Comparison of ENCODE assay signal across 23 mouse cellular contexts in the genomic region with DNA sequence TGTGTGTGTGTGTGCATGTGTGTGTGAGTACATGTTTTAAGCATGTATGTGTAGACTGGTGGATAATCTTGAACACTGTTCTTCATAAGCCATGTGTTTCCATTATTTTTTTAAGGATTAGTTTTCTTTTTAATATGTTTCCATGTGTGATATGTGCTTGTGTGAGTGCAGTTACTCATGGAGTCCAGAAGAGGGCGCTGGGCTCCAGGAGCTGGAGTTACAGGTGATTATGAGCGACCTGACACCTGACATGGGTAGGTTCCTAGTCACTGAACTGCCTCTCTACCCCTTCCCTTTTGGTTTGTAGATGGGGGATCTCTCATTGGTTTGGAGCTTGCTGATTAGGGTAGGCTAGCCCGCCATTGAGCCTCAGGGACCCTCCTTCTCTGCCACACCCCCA. TPM values are rescaled to one million over a fixed set of nuclear protein-coding genes. Genes with fewer than 3 reads are reported as not detected.
DNase-seq lines count a peak whose midpoint lies in the region; ATAC-seq and TF ChIP-seq lines count a peak whose summit lies in the region.
"Had no signal": no experiment of that assay in that cellular context is flagged by ENCODE, and none has a peak within 500 bp of the region (broad histone marks: within the 10 kb centered on the region; RNA-seq: fewer than 3 reads in every experiment).

No protein-coding gene starts in this region.

- DNase-seq in layer of hippocampus, adult 2 months (ENCODE audit: low spot score in 2 of 2), result no peak
- DNase-seq in layer of hippocampus, adult 9-10 months (ENCODE audit: low spot score), result no peak
- no peak for DNase-seq in testis, postnatal 14 days (ENCODE audit: low spot score)
- DNase-seq in R1 (ENCODE audit: low read depth, low spot score), result peak; percentile 57
- no peak for DNase-seq in adrenal gland, postnatal 4 days (ENCODE audit: low spot score in 2 of 2)
- DNase-seq in forebrain, postnatal 0 days, result no peak
- DNase-seq: adrenal gland, adult 8-10 months; cerebellum, adult 11-12 months; cerebellum, postnatal 25 days; embryo, embryonic 11 days; heart, postnatal 4 days; kidney, adult 8-10 months; kidney, postnatal 14 days; layer of hippocampus, adult 9-11 months; lung, postnatal 14 days; right cerebral cortex, postnatal 14 days had no signal

- H3K27ac ChIP-seq in layer of hippocampus, adult 2 months, result no peak overlapping the region
- H3K27ac ChIP-seq in testis, adult 2 months (ENCODE audit: control insufficient read depth, insufficient read depth, low read depth, low read length), result no peak overlapping the region
- no peak overlapping the region for H3K27ac ChIP-seq in forebrain, postnatal 0 days (ENCODE audit: low read depth, low read length)
- H3K27ac ChIP-seq: embryonic facial prominence, embryonic 15.5 days; hindbrain, embryonic 15.5 days; midbrain, embryonic 15.5 days; neural tube, embryonic 15.5 days; stomach, embryonic 15.5 days had no signal

- no peaks in the 10 kb centered on the region for H3K36me3 ChIP-seq in testis, adult 2 months (ENCODE audit: control insufficient read depth, insufficient read depth, low read length)
- no peaks in the 10 kb centered on the region for H3K36me3 ChIP-seq in forebrain, postnatal 0 days (ENCODE audit: insufficient read depth)
- H3K36me3 ChIP-seq: embryonic facial prominence, embryonic 15.5 days; hindbrain, embryonic 15.5 days; midbrain, embryonic 15.5 days; neural tube, embryonic 15.5 days; stomach, embryonic 15.5 days had no signal

- no peak for TF ChIP-seq POLR2A in testis, adult 2 months (IDR thresholded peaks at IDR 0.05; ENCODE audit: control insufficient read depth, low read depth, low read length)

- no peak for ATAC-seq in forebrain, postnatal 0 days
- ATAC-seq: midbrain, embryonic 15.5 days had no signal

- H3K4me3 ChIP-seq in layer of hippocampus, adult 2 months, result no peak overlapping the region
- H3K4me3 ChIP-seq in testis, adult 2 months (ENCODE audit: control insufficient read depth, low read depth, low read length), result no peak overlapping the region
- H3K4me3 ChIP-seq in forebrain, postnatal 0 days (ENCODE audit: low read depth, low read length), result no peak overlapping the region
- H3K4me3 ChIP-seq: embryonic facial prominence, embryonic 15.5 days; hindbrain, embryonic 15.5 days; megakaryocyte, embryonic 14.5 days; midbrain, embryonic 15.5 days; neural tube, embryonic 15.5 days; stomach, embryonic 15.5 days had no signal

- H3K27me3 ChIP-seq in testis, adult 2 months (ENCODE audit: control insufficient read depth, insufficient read depth, low read length), result no peaks in the 10 kb centered on the region
- H3K27me3 ChIP-seq in forebrain, postnatal 0 days (ENCODE audit: insufficient read depth, low read length), result no peaks in the 10 kb centered on the region
- H3K27me3 ChIP-seq: embryonic facial prominence, embryonic 15.5 days; hindbrain, embryonic 15.5 days; midbrain, embryonic 15.5 days; neural tube, embryonic 15.5 days; stomach, embryonic 15.5 days had no signal

- no peak overlapping the region for H3K4me2 ChIP-seq in forebrain, postnatal 0 days (ENCODE audit: low read depth)
- H3K4me2 ChIP-seq: embryonic facial prominence, embryonic 15.5 days; hindbrain, embryonic 15.5 days; midbrain, embryonic 15.5 days; neural tube, embryonic 15.5 days; stomach, embryonic 15.5 days had no signal

- H3K9me3 ChIP-seq in forebrain, postnatal 0 days (ENCODE audit: low read length), result no peaks in the 10 kb centered on the region
- H3K9me3 ChIP-seq: embryonic facial prominence, embryonic 15.5 days; hindbrain, embryonic 15.5 days; megakaryocyte, embryonic 14.5 days; midbrain, embryonic 15.5 days; neural tube, embryonic 15.5 days; stomach, embryonic 15.5 days had no signal

- no peaks in the 10 kb centered on the region for H3K4me1 ChIP-seq in testis, adult 2 months (ENCODE audit: control insufficient read depth, insufficient read depth, low read length)
- no peaks in the 10 kb centered on the region for H3K4me1 ChIP-seq in forebrain, postnatal 0 days (ENCODE audit: insufficient read depth)
- H3K4me1 ChIP-seq: embryonic facial prominence, embryonic 15.5 days; hindbrain, embryonic 15.5 days; megakaryocyte, embryonic 14.5 days; midbrain, embryonic 15.5 days; neural tube, embryonic 15.5 days; stomach, embryonic 15.5 days had no signal

- no peak overlapping the region for H3K9ac ChIP-seq in forebrain, postnatal 0 days
- H3K9ac ChIP-seq: embryonic facial prominence, embryonic 15.5 days; hindbrain, embryonic 15.5 days; midbrain, embryonic 15.5 days; neural tube, embryonic 15.5 days; stomach, embryonic 15.5 days had no signal

- WGBS in forebrain, postnatal 0 days, result 45% methylated on average over 3 of the region's 3 CpGs

- TF ChIP-seq CTCF in layer of hippocampus, adult 2 months (conservative IDR thresholded peaks at IDR 0.05), result peak; percentile 43
- peak; percentile 57; the same call in 1 of the 2 replicates for TF ChIP-seq CTCF in testis, adult 2 months (IDR thresholded peaks at IDR 0.05; ENCODE audit: control insufficient read depth, insufficient read depth, insufficient replicate concordance, low read depth, low read length)
- TF ChIP-seq CTCF in forebrain, postnatal 0 days (IDR thresholded peaks at IDR 0.05; ENCODE audit: low read depth), result no peak

RNA-seq across cellular contexts. Expression of a gene that starts 16.5 kb away (rescaled TPM):
- total RNA-seq in layer of hippocampus, adult 2 months (2021), result 1 to 10 TPM; 3.3 to 4.2 TPM
- polyA plus RNA-seq in testis, adult 2 months (2012; rRNA removed), result 0.20 and 0.28 TPM in 2 replicates
- total RNA-seq in adrenal gland, postnatal 4 days (2021), result 10 to 100 TPM in 1 of 2 experiments, 1 to 10 TPM in 1; 7.9 to 11.2 TPM
- 1.00 and 1.4 TPM in 2 replicates for total RNA-seq in forebrain, postnatal 0 days (2014; rRNA removed)
- polyA plus RNA-seq in forebrain, postnatal 0 days (2015; fragmentation: Nextera tagmentation; extraction: Ambion mirVana), result 0.25 and 0.35 TPM in 2 replicates
